Mouse (Mus musculus): ENCODE data around the gene Dock10. TPM values are rescaled to one million over a fixed set of nuclear protein-coding genes. Genes with fewer than 3 reads are reported as not detected.
"Not testable (repeated sequence)": the region's sequence is repeated elsewhere in the genome, so short reads cannot be mapped to it uniquely, and the experiment has no call there.

The Dock10 gene
- polyA plus RNA-seq, 1 experiment from 2014 or later: 3.0 TPM

- 90% methylated on average over 7 of the region's 7 CpGs for WGBS
- peaks cover 28% of the 10 kb centered on the region for H3K27me3 ChIP-seq
- H3K9ac ChIP-seq: no peak overlapping the region
- no peak overlapping the region for H3K27ac ChIP-seq
- H3K36me3 ChIP-seq: no peaks in the 10 kb centered on the region
- no peaks in the 10 kb centered on the region for H3K9me3 ChIP-seq
- H3K4me3 ChIP-seq: no peak overlapping the region
- no peak overlapping the region for H3K4me2 ChIP-seq
- peaks cover 18% of the 10 kb centered on the region for H3K4me1 ChIP-seq (replicated peaks)
- ATAC-seq (ENCODE audit: low FRiP score): no peak
These were observed 2.8 kb downstream of the Dock10 start for GRCm38 (mm10) chr1:80755296-80756059.

DNA sequence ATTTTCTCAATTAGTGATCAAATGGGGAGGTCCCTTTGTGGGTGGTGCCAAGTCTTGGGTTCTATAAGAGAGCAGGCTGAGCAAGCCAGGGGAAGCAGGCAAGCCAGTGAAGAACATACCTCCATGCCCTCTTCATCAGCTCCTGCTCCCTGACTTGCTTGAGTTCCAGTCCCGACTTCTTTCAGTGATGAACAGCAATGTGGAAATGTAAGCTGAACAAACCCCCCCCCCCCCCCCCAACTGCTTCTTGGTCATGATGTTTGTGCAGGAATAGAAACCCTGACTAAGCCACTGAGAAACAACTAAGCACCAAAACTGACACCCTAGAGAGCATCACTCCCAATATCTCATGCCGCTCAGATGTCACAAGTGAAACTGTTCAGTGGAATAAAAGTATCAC, 9.2 kb downstream of the Dock10 start:
- not testable (repeated sequence) for H3K27ac ChIP-seq; H3K4me3 ChIP-seq; H3K27me3 ChIP-seq; ATAC-seq (ENCODE audit: low FRiP score); H3K9ac ChIP-seq; H3K4me2 ChIP-seq; H3K4me1 ChIP-seq (replicated peaks); H3K36me3 ChIP-seq; H3K9me3 ChIP-seq
- WGBS: 93% methylated on average over 2 of the region's 2 CpGs

DNA sequence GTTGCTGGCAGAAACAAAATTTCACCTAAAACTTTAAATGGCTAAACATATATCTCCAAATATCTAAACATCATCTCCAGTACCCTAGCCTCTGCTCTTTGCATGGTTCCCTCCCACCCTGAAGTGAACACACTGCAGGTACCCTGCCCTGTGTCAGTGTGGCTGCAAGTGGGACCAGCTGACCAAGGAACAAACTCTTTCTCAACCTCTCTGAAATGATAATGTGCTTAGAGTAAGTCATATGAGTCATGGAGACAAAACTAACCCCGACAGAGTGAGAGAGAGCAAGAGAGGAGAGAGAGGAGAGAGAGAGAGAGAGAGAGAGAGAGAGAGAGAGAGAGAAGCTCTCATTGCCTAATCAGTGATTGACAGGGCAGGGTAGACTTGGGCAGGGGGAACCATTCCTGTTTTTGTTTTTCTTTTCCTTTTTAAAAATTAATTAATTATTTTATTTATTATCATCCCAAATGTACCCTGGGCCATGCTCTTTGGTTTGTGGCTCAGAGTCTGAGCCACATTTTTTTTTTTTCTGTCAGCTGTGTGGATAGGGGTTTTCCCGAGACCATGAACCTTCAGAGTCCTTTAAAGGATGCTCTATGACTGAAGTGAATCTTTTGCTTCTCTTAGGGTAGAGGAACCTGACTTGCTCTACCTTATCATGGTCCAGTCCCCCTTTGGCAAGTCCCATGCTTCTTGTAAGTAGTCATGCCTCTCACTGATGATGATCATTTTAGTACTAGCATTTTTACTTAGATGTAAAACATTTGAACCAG, 11.4 kb downstream of the Dock10 start:
- no peak for ATAC-seq (ENCODE audit: low FRiP score)
- H3K36me3 ChIP-seq: no peaks in the 10 kb centered on the region
- no peak overlapping the region for H3K4me3 ChIP-seq
- H3K9me3 ChIP-seq: no peaks in the 10 kb centered on the region
- H3K4me1 ChIP-seq (replicated peaks): no peaks in the 10 kb centered on the region
- no peak overlapping the region for H3K4me2 ChIP-seq
- H3K27me3 ChIP-seq: no peaks in the 10 kb centered on the region
- 70% methylated on average over 2 of the region's 2 CpGs for WGBS
- H3K27ac ChIP-seq: no peak overlapping the region
- no peak overlapping the region for H3K9ac ChIP-seq

DNA sequence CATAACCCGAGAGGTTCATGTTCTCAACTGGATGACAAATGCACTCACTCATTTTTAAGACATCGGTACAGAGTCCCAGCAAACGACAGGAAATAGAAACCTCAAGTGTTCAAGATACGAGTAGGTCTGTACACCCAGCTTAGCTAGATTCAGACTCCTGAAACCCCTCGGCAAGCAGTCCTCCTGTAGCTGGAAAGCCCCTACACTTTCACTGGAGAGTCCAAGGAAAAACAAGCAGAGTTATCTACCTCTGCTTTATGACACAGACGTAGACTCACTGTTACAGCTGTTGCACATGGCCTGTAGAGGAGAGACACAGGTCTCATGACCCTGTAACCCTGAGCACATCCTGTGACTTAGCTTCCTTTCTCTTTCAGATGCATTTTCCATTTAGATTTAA, 12.1 kb downstream of the Dock10 start:
- Histone ChIP-seq H3K4me2 (no peak overlapping the region), H3K9ac (no peak overlapping the region), H3K9me3 (no peaks in the 10 kb centered on the region), H3K27ac (no peak overlapping the region), H3K4me1 (replicated peaks) (no peaks in the 10 kb centered on the region), H3K27me3 (no peaks in the 10 kb centered on the region), H3K36me3 (no peaks in the 10 kb centered on the region), H3K4me3 (no peak overlapping the region)
- 88% methylated on average over 6 of the region's 6 CpGs for WGBS
- ATAC-seq (ENCODE audit: low FRiP score): no peak

DNA sequence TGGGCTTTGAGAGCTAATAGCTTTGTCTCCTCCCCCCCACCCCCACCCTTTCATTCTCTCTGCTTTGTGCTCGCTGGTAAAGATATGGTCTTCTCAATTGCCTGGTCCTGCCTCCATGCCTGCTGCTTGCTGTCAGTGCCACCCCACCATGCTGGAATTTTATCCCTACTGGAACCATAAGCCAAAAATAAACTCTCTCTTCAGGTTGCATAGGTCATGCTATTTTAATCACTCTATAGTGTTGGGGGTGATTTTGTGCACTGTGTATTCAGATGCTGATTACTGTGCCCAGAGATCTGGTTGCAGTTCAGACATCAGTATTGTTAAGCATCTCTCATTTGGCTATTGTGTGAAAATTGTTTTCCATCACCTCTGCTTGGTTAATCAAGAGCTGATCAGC, 18.9 kb downstream of the Dock10 start:
- H3K9ac ChIP-seq: no peak overlapping the region
- no peaks in the 10 kb centered on the region for H3K36me3 ChIP-seq
- ATAC-seq (ENCODE audit: low FRiP score): no peak
- no peak overlapping the region for H3K4me2 ChIP-seq
- 27% methylated on average over 1 of the region's 1 CpGs for WGBS
- no peaks in the 10 kb centered on the region for H3K9me3 ChIP-seq
- H3K4me3 ChIP-seq: no peak overlapping the region
- H3K4me1 ChIP-seq (replicated peaks): no peaks in the 10 kb centered on the region
- no peaks in the 10 kb centered on the region for H3K27me3 ChIP-seq
- H3K27ac ChIP-seq: no peak overlapping the region

DNA sequence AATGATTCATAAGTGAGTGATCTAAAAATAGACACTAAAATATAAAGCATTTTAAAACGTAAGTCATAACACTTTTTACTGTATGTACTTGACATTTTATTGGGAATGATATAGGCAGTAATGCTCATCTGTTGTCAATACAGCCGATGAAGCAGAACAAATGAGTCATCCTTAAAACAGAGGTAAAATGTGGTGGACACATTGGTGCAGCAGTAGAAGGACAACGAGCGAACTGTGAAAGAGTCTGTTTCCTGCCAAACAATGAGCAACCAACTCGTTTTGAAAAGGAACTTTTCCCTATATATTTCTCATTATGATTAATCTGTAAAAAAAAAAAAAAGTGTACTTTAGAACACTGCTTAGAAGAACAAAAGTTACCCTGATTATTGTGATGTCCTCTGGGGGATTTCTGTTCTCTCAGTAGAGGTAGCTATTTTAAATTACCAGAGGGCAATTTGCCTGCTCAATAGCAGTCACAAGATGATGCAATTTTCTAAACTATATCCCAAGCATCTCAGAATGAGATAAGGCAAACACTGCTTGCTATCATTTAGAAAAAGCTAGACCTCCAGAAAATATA, 20.4 kb downstream of the Dock10 start:
- Histone ChIP-seq H3K4me2 (no peak overlapping the region), H3K9me3 (no peaks in the 10 kb centered on the region), H3K4me1 (replicated peaks) (no peaks in the 10 kb centered on the region), H3K36me3 (no peaks in the 10 kb centered on the region), H3K9ac (no peak overlapping the region), H3K27me3 (no peaks in the 10 kb centered on the region), H3K27ac (no peak overlapping the region), H3K4me3 (no peak overlapping the region)
- ATAC-seq (ENCODE audit: low FRiP score): no peak
- WGBS: 81% methylated on average over 5 of the region's 5 CpGs

DNA sequence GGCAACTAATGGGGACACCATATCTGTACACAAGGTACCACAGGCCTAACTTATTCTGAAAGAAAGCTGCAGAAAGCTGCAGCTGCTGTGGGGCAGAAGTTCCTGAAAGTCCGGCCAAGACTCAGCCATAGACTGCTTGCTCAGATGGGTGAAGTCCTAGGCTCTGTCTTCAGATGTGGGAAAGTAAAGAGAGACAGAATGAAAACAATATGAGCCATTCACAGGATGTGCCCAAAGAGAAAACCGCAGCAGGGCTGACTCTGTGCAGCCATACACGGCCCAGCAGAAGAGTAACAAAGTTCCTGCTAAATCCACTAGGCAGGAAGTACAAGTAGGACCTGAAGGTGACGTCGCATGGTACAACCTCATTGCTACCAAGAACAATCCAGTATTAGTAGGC, 27.7 kb downstream of the Dock10 start:
- Histone ChIP-seq H3K27ac (no peak overlapping the region), H3K4me2 (no peak overlapping the region), H3K4me3 (no peak overlapping the region), H3K9ac (no peak overlapping the region), H3K9me3 (no peaks in the 10 kb centered on the region), H3K36me3 (no peaks in the 10 kb centered on the region), H3K27me3 (no peaks in the 10 kb centered on the region), H3K4me1 (replicated peaks) (no peaks in the 10 kb centered on the region)
- WGBS: 87% methylated on average over 5 of the region's 5 CpGs
- ATAC-seq (ENCODE audit: low FRiP score): no peak

- Histone ChIP-seq H3K9ac (no peak overlapping the region), H3K4me1 (replicated peaks) (no peaks in the 10 kb centered on the region), H3K36me3 (no peaks in the 10 kb centered on the region), H3K9me3 (no peaks in the 10 kb centered on the region), H3K27me3 (no peaks in the 10 kb centered on the region), H3K4me3 (no peak overlapping the region), H3K4me2 (no peak overlapping the region), H3K27ac (no peak overlapping the region)
- 94% methylated on average over 4 of the region's 4 CpGs for WGBS
- ATAC-seq (ENCODE audit: low FRiP score): no peak
These were observed 28.2 kb downstream of the Dock10 start for GRCm38 (mm10) chr1:80730174-80730573.

DNA sequence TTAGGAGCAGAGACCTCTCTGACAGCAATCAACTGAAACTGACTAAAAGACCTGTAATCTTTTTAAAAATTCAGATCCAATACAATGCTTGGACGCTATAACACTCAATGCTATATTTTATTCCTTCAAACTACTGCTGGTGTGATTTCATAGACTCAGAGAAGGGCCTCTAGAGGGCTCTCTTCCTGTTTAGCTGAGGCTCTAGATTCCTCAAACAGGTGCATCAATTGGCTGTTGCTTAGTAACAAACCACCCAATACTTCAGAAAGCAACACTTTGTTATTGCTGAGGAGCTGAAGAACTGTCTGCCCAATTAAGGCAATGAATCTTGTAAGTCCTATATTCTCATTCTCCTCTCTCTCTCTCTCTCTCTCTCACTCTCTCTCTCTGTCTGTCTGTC, 30.1 kb downstream of the Dock10 start:
- WGBS: 53% methylated on average over 1 of the region's 1 CpGs
- Histone ChIP-seq H3K9ac (no peak overlapping the region), H3K9me3 (no peaks in the 10 kb centered on the region), H3K36me3 (no peaks in the 10 kb centered on the region), H3K4me1 (replicated peaks) (no peaks in the 10 kb centered on the region), H3K27me3 (no peaks in the 10 kb centered on the region), H3K4me2 (no peak overlapping the region), H3K4me3 (no peak overlapping the region), H3K27ac (no peak overlapping the region)
- ATAC-seq (ENCODE audit: low FRiP score): no peak

- ATAC-seq (ENCODE audit: low FRiP score): no peak
- no peaks in the 10 kb centered on the region for H3K36me3 ChIP-seq
- H3K9ac ChIP-seq: no peak overlapping the region
- H3K9me3 ChIP-seq: no peaks in the 10 kb centered on the region
- no peaks in the 10 kb centered on the region for H3K4me1 ChIP-seq (replicated peaks)
- H3K4me2 ChIP-seq: no peak overlapping the region
- no peak overlapping the region for H3K27ac ChIP-seq
- WGBS: 87% methylated on average over 4 of the region's 4 CpGs
- no peaks in the 10 kb centered on the region for H3K27me3 ChIP-seq
- H3K4me3 ChIP-seq: no peak overlapping the region
These were observed 30.9 kb downstream of the Dock10 start for GRCm38 (mm10) chr1:80727403-80727802.

DNA sequence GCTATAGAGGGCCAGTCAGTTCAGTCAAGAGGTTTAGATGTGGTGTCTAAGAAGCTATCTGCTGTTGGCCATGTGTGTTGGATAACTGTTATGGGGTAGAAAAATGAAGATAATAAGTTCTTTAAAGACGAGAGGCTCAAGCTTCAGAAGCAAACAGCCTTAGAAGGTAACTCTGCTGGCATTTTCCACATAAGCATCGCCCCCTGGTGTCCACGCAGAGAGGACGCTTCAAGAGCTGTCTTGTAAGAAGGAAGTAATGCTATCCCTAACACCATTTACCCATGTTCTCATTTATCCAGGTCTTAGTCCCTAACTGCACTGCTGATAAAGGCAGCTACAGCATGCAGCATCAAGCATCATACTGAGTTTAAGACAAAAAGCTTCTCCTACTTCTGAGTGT, 35.7 kb downstream of the Dock10 start:
- Histone ChIP-seq H3K9me3 (no peaks in the 10 kb centered on the region), H3K4me1 (replicated peaks) (no peaks in the 10 kb centered on the region), H3K27ac (no peak overlapping the region), H3K36me3 (no peaks in the 10 kb centered on the region), H3K4me2 (no peak overlapping the region), H3K4me3 (no peak overlapping the region), H3K27me3 (no peaks in the 10 kb centered on the region), H3K9ac (no peak overlapping the region)
- 28% methylated on average over 4 of the region's 4 CpGs for WGBS
- ATAC-seq (ENCODE audit: low FRiP score): no peak

- 89% methylated on average over 1 of the region's 1 CpGs for WGBS
- Histone ChIP-seq H3K9ac (no peak overlapping the region), H3K4me3 (no peak overlapping the region), H3K27ac (no peak overlapping the region), H3K36me3 (no peaks in the 10 kb centered on the region), H3K27me3 (no peaks in the 10 kb centered on the region), H3K4me1 (replicated peaks) (no peaks in the 10 kb centered on the region), H3K9me3 (no peaks in the 10 kb centered on the region), H3K4me2 (no peak overlapping the region)
- no peak for ATAC-seq (ENCODE audit: low FRiP score)
These were observed 36.3 kb downstream of the Dock10 start for GRCm38 (mm10) chr1:80722001-80722400.

DNA sequence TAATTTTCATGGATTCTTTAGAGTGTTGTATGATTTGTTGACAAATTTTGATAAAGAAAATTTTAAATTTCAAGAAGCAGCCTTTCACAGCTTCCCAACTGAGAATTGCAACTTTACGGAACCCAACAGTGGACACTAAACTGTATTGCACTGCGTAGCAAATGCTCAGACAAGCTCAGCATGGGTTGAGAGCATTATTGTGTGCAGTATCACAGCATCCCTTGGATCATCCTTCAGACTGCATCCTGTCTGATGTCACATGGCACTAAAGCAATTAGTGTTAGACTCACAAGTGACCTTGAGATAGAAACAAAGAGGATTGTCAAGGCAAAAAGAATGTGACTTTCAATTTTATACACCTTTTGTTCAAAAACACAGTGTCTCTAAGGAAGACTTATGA, 37.1 kb downstream of the Dock10 start:
- WGBS: 82% methylated on average over 2 of the region's 2 CpGs
- no peaks in the 10 kb centered on the region for H3K4me1 ChIP-seq (replicated peaks)
- no peak for ATAC-seq (ENCODE audit: low FRiP score)

More for the DNA sequence above, 37.1 kb downstream of the Dock10 start:
- Histone ChIP-seq H3K36me3 (no peaks in the 10 kb centered on the region), H3K9me3 (no peaks in the 10 kb centered on the region), H3K4me3 (no peak overlapping the region), H3K4me2 (no peak overlapping the region), H3K27me3 (no peaks in the 10 kb centered on the region), H3K27ac (no peak overlapping the region), H3K9ac (no peak overlapping the region)

Measured in hindbrain, embryonic 13.5 days (tissue).